Mouse (Mus musculus): Measurements from ENCODE around the gene Apobec3.
"Not testable (repeated sequence)": the region's sequence is repeated elsewhere in the genome, so short reads cannot be mapped to it uniquely, and the experiment has no call there.

The Apobec3 gene

DNA sequence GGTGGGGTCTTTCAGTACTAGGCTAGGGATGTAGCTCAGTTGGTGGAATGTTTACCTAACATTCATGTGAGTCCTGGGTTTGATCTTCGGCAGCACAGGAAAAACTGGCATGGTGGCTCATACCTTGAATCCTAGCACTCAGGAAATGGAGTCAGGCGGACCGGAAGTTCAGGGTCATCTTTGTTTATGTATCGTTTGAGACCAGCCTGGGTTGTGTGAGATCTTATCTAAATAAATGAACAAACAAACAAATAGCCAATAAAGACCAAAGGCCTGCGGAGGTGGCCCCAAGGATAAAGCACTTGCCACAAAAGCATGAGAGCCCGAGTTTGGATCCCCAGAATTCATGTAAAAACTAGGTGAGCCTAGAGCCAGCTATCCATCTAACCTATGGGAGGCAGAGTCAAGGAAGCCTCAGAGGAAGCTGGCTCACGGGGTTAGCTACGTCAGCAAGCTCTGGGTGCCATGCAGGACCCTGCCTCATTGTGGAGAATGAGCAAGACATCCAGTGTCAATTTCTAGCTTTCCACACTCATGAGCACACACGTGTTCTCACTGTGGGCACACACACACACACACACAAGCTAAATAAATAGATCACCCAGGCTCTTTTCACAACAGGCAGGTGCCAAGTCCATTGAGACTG lies 4.7 kb downstream of the Apobec3 start:
- DNase-seq, result no peak

GRCm38 (mm10) chr15:79898988-79899387 lies 7.5 kb downstream of the Apobec3 start:
- DNase-seq, result no peak

DNA sequence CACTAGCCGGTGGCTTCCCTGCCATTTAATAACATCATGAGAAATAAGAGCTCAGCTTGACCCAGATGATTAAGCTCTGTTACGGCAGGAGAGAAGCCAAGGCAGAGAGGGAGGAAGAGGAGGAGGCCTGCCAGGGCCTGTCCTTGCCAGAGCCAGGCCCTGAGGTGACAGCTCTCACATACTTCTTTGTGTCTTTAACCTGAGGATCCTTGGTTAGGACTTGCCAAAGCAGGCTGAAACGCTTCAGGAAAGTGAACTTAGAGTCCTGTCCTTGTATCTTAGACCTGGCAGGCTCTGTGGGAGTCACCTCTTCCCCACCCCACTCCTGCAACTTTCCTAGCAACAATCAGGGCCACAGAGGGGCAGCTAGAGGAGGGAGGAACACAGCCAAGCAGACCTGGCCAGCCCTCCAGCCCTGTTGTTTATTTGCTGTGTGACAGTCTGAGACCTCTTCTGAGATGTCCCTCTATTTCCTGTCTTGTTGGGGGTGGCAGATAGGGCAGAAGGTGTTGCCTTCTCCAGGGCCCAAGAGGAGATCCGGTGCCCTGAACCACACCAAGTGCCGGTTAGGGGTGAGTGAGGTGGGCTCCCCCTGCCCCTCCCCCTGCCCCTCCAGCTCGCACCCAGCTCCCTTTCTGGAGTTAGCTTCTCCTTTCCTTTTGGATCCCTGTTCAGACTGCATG lies 8.5 kb downstream of the Apobec3 start:
- no peak for DNase-seq

DNA sequence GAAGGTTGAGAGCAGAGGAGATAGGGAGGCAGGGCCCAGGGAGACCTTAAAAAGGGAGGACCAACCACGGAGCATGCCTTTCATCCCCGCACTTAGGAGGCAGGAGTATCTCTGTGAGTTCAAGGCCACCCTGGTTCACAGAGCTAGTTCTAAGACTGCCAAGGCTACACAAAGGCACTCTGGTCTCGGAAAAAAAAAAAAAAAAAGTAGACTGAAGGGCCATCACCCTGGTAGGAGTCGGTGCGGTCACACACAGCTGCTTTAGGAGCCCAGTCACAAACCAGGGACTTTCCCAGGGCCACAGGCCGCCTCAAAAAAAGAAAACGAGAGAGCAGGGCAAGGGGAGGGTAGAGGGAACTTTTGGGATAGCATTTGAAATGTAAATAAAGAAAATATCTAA lies 9.3 kb downstream of the Apobec3 start:
- no peak for DNase-seq

DNA sequence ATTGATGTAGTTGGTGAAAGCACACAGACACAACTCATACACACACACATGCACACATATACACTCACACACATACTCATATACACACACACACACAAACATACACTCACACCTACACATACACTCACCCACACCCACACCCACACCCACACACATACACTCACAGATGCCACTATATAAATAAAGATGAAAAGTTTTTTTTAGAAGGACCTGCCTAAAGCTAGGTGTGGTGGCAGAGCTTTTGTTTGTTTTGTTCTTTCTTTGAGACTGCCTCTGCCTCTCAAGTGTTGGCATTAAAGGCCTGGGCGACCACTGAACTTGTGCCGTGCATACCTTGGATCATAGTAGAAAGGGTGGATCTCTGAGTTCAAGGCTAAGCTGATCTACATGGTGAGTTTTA lies 9.9 kb downstream of the Apobec3 start:
- DNase-seq, result no peak

DNA sequence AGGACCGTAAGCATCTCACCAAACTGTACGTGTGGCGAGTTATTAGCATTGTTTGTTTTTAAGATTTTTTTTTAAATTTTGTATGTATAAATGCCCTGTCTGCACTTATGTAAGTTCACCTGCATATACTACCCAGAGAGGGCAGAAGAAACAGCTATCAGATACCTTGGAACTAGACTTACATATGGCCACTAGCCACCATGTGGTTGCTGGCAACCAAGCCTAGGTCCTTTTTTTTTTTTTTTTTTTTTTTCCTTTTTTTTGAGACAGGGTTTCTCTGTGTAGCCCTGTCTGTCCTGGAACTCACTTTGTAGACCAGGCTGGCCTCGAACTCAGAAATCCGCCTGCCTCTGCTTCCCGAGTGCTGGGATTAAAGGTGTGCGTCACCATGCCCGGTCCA lies 11.6 kb downstream of the Apobec3 start:
- DNase-seq, result not testable (repeated sequence)

DNA sequence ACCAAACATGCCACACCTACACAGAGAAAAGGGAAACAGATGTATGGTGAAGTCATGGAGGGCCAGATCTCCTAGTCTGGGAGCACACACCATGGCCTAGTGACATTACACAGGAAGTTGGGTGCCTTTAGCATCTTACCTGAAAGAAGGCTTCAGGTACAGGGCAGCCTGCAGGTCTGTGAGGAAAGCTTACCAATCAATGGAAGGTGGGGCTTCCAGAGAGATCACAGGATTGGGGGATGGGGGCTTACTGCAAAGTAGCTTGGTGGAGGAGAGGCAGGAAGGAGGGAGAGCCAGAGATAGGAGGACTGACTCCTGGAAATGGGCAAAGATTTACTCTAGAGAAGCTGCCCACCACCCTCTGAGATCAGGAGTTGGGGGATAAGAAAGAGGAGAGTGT lies 12.5 kb downstream of the Apobec3 start:
- no peak for DNase-seq

DNA sequence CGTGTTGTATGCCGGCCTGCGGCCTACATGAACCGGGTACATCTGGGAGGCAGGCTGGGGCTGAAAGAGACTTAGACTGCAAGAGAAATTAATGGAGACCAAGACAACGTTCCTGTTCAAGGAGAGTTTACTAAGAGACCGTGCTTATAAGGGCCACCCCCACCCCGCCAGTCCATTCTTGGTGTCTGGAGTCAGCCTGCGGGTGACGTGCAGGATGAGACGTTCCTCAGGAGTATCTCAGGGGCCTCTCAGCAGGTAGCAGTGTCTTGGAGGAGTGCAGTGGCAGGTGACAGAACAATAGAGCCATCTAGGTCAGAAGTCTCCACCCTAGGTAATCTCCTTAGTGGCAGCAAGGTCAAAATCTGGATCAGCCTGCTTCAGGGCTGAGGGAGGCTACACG lies 13.2 kb downstream of the Apobec3 start:
- not testable (repeated sequence) for DNase-seq

GRCm38 (mm10) chr15:79905211-79905610 lies 13.8 kb downstream of the Apobec3 start:
- DNase-seq, result no peak

- no peak for DNase-seq
These were observed 15.4 kb downstream of the Apobec3 start for GRCm38 (mm10) chr15:79906855-79907254.

GRCm38 (mm10) chr15:79909006-79909405 lies 17.5 kb downstream of the Apobec3 start:
- not testable (repeated sequence) for DNase-seq

DNA sequence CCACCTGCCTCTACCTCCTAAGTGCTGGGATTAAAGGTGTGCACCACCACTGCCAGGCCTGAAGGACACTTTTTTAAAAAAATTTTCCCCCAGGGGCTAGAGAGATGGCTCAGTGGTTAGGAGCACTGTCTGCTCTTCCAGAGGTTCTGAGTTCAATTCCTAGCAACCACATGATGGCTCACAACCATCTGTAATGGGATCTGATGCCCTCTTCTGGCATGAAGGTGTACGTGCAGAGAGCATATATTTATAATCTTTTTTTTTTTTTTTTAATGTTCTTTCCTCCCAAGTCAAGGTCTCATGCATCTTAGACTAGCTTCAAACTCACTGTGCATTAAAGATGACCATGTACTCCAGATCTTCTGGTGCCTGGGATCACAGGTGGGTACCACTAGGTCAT lies 19.4 kb downstream of the Apobec3 start:
- DNase-seq, result not testable (repeated sequence)

GRCm38 (mm10) chr15:79911339-79911738 lies 19.9 kb downstream of the Apobec3 start:
- no peak for DNase-seq

GRCm38 (mm10) chr15:79913761-79914346 lies 22.4 kb downstream of the Apobec3 start:
- no peak for DNase-seq

GRCm38 (mm10) chr15:79914357-79914756 lies 22.9 kb downstream of the Apobec3 start:
- no peak for DNase-seq

DNA sequence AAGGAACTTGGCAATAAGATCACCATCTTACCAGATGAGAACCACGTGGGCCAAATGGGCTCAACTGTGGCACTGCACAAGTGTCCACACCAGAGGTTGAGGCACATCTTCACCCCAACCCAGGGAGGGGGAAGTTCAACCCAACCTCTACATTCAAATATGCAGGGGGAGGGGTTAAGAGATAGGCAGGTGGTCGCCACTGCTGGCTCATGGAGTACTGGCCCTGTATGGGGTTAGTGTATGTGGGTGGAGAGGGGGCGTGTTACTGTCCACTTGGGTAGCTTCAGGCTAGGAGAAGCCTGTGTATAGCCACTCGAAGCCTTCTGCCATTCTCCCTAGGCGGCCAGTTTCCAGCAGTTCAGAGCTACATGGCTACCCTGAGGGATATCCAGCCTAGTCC lies 24.7 kb downstream of the Apobec3 start:
- DNase-seq, result no peak

- DNase-seq, result no peak
These were observed 25.8 kb downstream of the Apobec3 start for GRCm38 (mm10) chr15:79917111-79917720.

DNA sequence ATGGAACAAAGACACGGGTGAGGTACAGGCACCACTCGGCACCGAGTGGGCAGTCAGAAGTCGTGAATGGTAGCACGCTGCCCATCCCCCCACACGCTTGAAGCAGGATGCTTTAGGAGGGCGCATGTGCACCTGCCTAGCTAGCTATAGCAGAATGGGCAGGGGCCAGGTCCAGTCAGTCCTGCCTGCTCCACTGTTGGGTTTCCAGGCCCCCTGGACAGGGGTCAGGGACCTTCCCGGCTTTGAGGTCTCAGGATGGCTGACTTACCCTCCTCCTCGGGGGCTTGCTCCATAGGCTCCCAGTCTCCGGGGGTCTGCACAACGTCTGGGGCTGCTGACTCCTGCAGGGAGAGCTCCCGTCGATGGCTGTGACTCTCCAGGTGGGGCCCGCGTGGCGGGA lies 27.0 kb downstream of the Apobec3 start:
- no peak for DNase-seq

DNA sequence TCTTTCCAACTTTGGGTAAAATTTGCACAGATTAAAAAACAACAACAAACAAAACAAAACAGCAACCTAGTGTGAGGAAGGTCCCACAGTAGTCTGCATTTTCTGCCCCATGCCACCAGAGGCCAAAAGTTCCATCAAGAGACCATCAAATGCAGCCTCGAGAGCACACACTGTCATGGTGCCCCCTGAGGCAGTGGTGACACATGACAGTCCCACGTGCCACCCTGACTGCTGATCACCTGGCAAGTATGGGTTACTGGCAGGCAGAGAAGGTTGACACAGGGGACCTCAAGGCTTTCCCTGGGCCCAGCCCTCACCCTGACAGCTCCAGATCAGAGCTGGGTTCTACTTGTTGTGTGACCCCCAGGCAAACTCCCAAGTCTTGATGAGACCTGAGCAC lies 28.3 kb downstream of the Apobec3 start:
- no peak for DNase-seq

GRCm38 (mm10) chr15:79926856-79927416 lies 35.5 kb downstream of the Apobec3 start:
- DNase-seq, result peak; percentile 55

DNA sequence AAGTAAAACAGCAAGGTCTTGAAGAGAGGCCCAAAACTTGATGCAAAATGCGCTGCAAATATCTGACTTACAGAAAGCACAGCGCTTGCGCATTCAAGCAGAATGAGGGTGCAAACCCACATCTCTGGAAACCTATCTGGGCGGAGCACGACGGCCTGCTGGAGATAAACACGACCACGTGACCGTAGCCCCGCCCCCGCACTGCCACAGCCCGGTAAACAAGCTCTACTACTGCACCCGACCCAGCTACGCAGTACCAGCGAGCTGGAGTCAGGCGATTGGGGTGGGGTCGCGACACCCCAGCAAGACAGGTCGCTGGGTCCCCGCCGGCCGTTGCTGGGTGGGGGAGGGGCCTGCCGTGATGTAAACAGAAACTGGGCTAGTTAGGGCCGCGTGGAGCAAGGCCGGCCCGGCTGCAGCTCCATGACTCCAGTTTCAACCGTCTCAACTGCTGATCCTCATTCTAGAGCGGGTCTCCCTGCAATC lies 36.2 kb downstream of the Apobec3 start:
- DNase-seq, result peak; percentile 99

DNA sequence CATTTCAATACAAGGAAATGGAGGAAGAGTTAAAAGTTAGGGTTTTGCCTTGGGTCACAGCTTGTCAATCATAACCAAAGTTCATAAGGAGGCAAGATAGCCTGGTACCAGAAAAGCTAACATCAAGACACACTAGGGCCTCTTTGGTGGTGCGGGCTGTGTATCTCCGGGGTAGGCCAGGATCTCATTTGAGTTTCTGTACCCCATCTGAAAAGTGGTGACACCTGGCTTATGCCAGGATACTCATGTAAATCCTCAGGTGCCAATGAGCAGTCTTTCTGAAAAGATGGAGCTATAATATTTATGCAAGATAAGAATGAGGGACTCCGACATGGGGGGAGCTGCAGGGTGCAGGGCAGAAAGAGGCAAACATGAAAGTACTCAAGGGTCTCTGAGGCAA lies 36.9 kb downstream of the Apobec3 start:
- no peak for DNase-seq

DNA sequence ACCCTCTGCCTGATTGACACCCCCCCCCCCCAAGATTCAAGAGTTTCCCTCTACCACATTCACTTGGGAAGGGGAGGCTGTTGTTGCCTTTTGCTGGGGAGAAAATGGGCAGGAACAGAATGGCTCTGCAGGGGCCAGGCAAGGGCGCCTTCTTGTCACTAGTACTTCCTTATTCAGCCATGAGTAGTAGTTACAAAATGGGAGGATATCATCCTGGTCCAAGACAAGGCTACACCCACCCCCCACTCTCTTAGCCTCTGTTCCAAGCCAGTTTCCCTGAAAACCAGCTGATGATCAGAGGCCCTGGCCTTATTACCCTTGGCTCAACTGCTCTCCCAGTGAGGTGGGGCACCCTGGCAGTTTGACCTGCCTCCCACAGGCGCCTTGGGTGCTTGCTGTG lies 37.3 kb downstream of the Apobec3 start:
- DNase-seq, result no peak

DNA sequence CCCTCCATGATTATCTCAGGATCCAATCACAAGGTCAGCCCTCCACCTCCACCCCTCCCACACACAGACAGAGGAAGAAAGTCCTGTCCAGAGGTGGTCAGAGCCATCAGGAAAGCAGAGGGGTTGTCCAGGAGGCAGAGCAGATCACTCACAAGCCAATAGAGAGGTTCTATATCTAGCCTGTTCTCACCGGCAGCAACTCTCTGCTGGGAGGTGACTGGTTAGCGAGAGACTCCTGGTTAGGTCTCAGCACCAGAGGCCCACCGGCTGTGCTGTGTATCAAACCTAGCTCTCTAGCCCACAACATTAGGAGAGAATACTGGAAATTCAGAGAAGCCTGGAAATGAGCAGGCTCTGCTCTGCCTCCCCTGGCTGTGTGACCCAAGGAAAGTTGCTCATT lies 38.3 kb downstream of the Apobec3 start:
- no peak for DNase-seq
